Mouse (Mus musculus) spleen, postnatal 10 days (tissue): Measurements from ENCODE around the gene Car12.

ENCODE experiments used
- DNase-seq, 2 experiments: peaks; one replicate each; pipeline ENCODE4 v3.0.0; 2021 to 2022; ENCODE audit warnings: low spot score in 2 of 2

Gene Car12

DNA sequence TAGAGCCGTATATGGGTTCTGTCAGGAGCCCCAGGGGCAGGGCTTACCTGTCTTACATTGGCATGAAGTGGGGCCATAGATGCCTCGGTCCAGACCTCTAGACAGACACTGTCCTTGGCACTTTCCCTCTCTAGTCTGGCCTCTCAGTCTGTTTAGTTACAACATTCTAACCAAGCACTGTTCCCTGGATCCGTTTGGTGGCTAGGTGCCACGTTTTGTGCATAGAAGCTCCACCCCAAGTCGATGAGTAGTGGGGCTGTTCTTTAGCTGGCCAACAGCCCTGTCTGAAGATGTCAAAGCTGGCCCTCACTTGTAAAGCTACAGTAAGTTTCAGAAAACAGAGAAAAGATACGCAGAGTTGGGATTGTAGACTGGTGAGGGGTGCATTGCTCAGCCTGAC lies 2.9 kb upstream of the Car12 start:
- DNase-seq, result no peak

DNA sequence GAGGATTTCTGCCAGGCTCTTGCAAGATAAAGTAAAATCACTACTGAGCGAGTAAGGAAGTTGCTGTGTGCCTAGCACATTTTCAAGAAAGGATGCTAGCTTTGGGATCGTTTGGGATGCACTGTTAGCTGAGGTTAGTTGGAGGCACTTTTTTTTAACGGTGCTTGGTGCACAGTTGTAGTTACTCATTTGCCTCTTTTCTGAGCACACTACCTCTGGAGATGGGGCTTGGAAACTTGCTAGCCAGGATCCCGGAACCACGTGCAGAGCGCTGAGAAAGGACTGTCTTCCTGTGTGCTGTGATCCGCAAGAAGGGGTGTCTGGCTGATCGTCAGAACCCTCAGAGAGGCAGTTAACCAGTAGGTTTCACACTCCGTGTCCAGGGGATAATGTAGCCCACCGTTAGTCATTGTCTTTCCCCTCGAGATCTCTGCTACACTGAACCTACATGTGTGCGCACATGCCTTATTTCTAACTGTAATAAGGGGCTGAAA lies 583 bp downstream of the Car12 start:
- DNase-seq, result no peak

DNA sequence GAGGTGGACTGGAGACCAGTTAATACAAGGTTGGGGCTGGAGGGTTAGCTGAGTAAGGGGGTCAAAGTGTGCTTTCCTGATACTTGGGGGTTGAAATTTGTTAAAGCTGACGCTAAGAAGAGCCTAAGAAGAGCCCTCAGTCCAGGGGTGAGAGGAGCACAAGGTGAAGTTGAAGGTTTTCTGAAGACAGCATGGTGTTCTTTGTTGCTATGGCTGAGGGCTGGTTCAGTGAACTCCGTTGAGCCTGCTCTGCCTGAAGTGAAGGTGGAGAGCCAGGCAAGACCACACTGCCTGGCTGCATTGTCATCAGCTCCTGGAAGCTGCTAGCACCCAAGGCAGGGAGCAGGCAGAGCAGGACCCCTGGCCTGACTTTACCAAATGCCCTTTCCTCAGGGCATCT lies 1.9 kb downstream of the Car12 start:
- no peak for DNase-seq

DNA sequence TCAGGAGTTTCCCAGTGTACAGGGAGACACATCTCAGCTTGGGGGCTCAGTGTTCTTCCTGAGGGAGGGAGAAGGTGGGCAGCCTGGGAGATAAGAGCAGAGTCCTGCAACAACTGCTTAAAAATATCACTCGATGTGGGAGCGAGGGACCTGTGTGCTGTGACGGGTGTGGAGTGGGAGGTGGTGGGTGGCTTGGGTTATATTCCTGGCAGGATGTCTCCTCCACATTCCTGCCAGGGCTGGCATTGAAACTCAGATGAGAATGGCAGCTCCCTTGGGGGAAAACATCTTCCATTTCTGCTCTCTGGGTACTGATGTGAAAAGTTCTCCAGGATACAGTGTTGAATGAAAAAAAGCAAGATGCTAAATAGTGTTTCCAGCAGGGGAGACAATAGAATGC lies 3.0 kb downstream of the Car12 start:
- no peak for DNase-seq

DNA sequence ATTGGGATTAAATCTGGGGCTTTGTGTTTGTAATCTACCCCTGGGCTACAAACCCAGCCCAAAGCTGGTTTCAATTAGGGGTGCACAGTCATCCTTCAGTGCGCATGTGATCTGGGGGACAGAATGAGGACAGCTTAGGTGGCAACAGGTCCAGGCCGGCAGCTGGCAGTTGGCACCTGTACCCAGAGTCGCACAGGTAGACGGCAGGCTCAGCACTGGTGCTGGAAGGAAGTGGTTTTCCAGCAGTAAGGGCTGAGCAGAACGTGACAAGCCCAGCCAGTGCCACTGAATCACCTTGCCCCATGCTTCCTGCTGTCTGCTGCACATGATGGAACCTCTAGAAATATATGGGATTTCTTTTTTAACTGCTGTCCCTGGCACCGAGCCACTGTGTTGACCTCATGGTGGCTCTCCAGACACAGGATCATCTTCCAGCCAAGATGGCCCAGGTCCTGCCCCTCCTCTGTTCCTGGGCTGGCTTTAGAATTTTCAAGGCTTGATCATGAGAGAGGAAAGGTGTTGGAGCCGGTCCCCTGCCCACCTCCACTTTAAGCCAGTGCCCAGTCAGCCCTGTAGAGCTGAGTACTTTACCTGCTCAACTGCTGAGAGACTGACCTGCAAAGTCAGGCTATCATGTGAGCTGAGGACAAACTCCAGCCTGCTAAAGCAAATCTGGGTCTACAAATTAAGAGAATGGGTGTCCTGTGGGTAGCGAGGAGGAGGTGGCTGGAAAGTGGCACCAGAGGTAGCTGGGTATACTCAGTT lies 7.4 kb downstream of the Car12 start:
- no peak for DNase-seq

DNA sequence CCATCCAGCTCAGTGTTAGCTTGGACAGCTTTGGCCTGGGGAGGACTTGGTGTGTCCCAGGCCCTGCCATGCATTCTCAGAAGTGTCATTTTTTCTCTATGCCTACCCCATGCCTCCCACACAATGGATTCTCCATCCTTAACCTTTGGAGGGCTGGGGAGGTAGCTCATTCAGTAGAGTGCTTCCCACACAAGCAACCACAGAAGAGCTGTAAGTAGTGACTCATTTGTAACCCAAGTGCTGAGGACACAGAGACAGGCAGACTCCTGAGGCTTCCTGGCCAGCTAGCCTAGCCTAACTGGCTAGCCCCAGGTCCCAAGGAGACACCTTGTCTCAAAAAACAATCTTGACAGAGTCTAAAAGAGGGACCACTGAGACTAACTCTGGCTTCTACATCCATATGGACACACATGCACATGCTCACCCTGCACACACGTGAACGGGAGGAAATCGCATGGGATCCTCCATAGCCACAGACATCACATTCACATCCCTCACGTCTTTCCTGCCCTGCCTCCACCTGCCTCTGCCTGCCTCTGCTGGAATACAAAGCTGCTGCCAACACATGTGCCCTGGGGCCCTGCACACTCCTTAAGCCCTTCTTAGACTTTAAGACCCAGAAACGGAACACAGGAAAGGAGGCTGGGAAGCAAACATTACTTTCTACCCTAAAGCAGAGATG lies 8.8 kb downstream of the Car12 start:
- DNase-seq, result no peak

DNA sequence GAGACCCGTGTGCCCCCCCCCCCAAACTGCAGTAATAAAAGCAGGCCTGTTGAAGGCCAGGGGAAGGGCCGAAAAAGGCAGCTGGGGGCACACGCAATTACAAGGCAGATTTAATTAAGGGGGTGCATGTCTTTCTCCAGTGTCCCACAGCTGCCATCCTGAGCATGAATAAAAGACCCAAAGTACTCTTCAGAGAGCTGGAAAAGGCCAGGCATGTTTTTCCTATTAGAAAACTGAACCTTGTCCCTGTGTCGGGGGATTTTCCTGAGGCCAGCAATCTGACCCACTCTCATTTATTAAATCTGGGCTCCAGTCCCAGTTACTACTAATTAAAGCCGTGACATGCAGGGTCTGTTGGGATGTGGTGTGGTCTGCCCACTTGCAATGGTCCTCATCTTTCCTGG lies 9.4 kb downstream of the Car12 start:
- no peak for DNase-seq

DNA sequence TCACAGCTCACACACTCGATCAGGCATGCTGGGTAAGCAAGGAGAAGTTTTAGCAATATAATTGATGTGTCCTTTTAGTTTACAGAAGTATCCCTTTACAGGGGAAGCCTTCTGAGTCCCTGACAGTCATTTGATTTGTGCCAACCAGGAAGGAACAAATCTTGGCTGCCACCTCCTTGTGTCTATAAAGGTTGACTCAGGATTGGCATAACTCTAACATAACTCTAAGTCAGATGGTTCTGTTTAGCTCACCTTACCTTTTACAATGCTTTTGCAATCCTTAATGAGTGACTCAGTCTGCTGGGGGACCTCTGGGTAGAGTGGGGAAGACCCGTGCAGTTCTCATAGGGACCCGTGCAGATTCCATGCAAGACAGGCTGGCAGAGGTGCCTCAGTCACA lies 12.1 kb downstream of the Car12 start:
- no peak for DNase-seq

DNA sequence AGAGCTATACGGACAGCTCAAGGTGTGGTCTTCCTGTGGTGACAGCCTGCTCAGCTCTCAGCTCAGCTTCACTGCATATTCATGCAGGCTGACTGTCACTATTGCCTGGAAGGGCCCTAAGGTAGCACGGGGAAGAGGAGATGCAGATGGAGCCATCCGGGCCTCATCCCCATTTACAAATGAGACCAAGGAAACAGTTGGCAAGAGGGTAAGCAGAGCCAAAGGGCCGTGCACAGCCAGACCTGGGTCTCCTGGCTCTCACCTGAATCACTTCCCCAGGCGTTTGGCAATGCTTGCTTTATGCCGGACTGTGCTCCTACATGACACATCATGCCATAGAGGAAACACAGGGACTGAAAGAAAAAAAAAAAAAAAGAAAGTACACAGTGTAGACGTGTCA lies 13.8 kb downstream of the Car12 start:
- no peak for DNase-seq

DNA sequence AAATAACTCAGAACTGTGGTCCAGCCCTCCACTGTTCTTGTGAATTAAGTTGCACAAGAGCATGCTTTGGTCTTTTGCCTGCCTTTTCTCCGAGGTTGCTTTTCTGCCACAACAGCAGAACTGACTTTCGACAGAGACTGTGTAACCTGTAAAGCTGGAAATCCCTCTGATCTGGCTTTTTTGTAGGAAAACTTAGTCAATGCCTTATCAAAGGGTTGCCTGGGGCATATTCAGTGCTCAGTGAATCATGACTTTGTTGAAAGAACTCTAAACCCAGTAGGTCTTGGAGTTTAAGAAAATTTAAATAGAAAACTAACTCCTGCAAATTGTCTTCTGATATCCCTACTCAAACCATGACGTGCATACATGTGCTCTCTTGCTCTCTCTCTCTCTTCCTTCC lies 17.1 kb downstream of the Car12 start:
- no peak for DNase-seq

DNA sequence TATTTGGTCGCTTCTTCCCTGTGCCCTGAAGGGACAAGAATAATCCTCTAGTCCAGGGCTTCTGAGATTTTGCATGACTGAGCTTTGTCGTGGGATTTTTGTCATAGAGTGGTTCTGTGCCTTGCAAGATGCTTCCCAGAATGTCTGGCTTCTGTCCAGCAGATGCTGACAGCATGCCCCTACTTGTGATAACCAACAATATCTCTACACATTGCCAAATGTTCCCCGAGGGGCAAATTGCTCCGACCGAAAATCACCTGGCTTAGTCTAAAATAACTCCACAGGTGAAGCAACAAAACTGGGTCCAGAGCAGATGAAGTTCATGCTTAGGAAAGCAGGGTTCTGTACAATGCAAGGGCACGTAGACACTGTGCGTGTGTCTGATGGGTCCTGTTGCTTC lies 17.8 kb downstream of the Car12 start:
- DNase-seq, result no peak

DNA sequence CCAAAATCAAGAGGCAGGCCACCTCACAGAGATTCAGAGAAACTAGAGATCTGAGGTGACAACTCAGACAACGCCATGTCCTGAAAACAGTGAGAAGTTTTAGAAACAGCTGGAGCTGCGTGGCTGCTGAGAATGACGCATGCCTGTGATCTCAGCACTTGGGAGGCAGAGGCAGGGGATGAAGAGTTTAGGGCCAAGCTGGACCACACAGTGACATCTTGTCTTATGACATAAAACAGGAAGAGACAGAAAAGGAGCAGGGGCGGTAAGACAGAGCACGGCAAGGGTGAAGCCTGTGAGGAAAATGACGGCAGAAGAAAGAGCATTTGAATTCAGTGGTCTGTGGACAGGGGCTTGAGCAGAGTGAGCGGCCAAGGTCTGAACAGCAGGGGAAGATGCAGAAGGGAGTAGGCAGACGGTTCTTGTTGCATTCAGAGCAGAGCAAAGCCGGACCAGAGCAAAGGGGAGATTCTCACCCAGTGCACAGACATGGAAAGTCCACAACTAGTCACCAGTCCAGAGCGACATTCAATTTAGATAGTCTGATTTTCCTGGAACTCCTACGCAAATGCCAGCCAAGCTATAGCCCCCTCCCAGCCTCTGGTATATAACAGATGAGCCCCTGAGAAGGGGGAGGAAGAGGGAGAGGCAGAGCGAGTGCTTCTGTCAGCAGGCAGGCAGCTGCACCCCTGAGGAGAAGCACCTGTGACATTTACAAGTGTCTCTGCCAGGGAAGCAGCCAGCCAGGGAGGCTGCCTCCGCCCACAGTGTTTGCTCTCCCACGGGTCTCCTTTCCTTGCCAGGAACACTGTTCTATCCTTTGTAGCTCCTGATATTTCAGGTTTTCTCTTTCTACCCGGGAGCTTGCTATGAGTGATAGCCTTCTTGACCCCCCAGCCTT lies 19.6 kb downstream of the Car12 start:
- no peak for DNase-seq

DNA sequence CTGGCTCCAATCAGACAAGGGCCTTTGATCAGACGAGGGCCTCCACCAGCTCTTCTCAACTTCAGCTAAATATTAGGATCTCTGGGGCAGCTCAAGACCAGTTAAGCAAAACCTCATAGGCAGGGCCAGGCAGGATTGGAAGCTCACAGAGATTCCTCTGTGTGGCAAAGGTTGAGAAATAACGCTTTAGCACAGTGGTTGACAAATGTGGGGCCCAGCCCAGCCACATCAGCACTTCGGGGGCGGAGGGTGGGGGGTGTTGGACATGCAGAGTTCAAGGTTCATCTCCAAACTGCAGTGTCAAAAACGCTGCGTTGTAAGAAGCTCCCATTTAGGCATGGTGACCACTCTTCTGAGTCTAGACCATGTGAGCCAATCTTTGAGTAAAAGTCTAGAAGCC lies 21.1 kb downstream of the Car12 start:
- no peak for DNase-seq

DNA sequence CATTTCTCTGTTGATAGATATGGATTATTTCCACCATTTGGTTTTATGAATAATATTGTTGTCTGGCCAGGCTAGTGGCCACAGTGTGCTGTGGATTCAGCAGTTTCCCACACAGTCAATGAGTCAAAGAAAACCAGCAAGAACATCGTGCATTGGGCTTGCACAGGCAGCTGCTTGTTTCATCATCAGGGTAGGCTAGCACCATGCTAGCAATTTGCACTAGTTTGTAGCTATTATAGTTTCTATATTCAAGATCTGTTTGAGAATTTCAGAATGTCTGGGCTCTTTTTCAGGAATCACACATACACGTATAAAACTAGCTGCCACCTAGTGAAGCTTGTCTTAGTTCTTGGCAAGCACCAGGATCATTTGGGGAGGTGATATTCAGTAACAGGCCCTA lies 21.6 kb downstream of the Car12 start:
- DNase-seq, result no peak

DNA sequence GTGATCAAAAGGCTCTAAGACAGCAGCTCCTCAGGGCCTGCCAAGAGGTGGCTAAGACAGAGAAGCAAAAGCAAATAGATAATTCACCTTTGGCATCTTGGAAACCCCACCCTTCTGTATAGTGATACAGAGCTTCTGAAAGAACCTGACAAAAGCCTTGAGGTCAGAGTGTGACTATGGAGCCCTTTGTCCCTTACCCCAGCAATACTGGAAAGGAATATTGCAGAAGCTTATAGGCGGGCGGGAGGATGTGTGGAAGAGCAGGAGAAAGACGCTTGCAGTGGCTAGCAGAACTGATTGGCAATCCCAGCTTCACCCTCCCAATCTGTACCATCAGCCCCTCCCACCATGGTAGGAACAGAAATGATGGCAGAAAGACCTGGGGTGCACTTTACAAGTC lies 22.5 kb downstream of the Car12 start:
- DNase-seq, result no peak

DNA sequence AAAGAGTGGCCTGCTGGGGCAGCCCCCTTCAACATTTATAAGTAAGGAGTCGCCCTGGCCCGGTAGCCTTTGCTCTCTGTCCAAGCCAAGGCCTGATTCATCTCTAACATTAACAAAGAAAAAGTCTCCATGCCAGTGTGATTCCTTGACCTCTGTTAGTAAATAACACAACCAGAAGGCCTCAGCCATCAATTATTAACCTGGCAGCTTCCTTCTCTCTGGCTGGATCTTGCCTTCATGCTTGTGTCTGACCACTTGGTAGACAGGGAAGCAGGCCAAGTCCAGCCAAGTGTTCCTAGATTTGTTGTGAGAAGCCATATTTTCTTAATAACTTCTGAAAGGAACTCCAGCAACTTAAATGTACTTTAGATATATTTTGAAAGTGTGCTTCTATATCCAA lies 23.1 kb downstream of the Car12 start:
- no peak for DNase-seq

DNA sequence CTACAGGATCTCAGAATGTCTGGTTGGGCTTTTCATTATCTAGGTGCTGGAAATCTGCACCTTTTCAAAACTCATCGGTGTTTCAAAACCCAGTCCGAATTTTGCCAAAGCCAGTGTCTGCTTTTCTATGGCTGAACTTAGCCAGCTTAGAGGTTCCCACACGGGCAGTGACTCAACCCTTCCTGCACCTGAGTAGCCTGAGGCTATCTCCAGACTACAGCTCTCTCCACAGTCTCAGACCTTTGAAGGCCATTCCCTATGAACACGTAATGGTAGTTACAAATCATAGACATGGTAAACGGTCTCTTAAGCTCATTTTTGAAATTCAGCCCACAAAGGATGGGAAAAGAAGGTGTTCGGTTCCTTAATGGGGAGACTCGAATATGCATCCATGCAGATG lies 26.0 kb downstream of the Car12 start:
- DNase-seq, result no peak

DNA sequence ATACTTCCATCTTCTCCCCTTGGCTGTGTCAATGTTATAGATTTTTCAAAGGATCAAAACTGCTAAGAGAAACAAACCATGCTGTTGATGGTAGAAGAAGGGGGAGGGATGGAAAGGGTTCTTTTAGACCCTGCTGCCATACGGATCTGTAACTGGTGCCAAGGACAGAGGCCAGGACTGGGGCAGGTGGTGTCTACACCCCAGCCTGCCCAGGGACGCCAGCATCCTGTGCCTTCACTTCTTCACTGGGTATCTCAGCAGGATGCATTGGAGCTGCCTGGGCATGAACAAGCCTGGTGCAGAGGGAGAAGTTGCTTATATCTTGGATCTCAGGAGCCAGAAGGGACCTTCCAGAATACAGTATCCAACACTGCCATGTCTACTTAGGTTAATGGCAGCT lies 31.0 kb downstream of the Car12 start:
- DNase-seq, result no peak

DNA sequence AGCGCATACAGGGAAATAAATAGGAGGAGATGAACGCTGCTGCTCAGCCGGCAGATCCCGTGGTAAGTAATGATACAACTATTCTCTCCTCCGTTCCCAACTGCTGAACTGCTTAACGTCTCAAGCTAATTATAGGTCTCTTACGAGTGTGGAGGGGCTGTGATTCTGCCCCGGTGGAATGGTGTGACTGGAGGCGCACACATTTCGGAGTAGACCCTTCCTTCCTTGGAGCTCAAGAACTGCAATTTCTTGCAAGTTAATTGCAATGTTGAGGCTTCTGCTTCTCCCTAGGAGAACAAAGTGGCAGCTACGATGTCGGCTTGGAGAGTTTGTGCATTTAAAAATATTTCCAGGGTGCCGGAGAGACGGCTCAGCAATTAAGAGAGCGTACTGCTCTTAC lies 34.9 kb downstream of the Car12 start:
- no peak for DNase-seq

DNA sequence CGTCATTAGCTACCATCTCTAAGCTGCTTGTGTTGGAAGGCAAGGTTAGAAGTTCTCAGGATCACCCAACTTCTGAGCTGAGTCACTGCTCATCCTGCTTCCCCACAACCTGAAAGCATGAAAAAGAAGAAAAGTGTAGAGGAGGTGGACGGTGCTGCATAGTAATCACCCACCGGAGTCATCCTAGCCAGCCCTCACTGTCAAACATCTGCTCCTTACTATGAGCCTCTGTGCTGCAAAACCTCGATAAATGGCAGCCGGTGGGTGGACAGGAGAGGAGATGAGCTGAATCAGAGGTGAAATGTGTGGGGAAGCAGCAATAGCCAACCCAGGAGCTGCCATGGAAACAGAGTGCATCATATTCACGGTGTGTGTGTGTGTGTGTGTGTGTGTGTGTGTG lies 39.4 kb downstream of the Car12 start:
- no peak for DNase-seq

DNA sequence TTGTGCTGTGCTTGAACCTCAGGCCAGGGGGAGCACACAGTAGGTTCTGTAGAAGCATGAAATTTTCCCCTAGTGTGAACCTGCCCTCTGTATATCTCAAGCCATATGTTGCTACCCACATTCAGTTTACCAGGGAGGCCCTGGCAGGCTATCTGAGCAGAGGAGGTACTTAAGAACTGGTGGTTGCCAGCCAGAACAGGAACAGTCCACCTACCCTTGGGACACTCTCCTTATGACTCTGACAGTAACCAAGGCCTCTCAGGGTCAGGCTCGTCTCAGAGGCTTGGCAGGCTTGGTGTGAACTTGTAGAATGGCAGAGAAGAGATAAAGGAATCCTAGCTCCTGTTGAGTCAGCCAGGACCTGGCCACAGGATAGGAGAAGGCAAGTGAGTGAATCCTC lies 47.5 kb downstream of the Car12 start:
- DNase-seq, result no peak

DNA sequence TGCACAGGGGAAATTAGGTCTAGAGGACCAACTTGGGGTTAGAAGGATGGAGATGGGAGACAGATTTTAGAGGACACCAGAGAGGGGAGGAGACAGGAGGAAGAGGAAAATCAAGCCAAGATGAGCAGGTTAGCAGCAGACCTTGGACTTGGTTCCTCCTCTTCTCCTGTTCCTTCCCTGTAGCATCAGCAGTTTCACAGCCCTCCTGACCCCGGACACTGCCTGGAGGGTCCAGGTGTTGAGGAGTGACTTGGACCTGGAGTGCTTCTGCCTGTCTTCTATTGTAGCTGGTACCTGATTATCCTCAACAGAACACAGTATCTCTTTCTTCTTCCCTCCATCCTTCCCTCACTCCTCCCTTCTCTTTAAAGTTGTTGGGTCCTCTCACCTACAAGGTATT lies 55.2 kb downstream of the Car12 start:
- DNase-seq, result no peak

DNA sequence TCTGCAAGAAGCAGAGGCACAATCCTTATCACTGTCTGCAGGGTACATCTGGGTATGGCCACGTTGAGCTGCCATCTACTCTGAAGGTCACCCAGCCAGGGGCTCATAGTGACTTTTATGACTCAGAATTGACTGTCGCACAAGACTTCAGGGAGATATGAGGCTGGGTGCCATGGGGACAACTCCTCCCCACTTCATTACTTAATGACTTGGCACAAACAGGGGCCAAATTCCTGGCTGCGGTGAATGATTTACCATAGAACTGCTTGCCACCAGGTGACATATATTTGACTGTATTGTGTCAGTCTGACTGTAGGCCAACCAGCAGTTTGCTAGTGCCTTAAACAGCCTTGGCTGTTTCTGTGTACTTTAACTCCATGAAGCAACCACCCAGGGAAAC lies 55.8 kb downstream of the Car12 start:
- DNase-seq, result no peak
